Mouse (Mus musculus) neural tube, embryonic 11.5 days (tissue): ENCODE data around the gene Dcun1d1. TPM values are rescaled to one million over a fixed set of nuclear protein-coding genes. Genes with fewer than 3 reads are reported as not detected.
A peak's percentile ranks its signal among the peaks of the same experiment; 100 is the strongest.

Source experiments
- ATAC-seq: fragments of 200-750 bp; cut with Nextera tagmentation; 2 replicates; pipeline ENCODE4 v1.8.0; 2017; ENCODE audit warnings: moderate number of reproducible peaks, mild to moderate bottlenecking, moderate TSS enrichment, moderate library complexity; ENCODE audit not compliant: insufficient read depth, low FRiP score, low TSS enrichment
- DNase-seq: peaks from one replicate; pipeline ENCODE4 v3.0.0-alpha.2; 2015; ENCODE audit warnings: low spot score
- H3K27ac ChIP-seq: fragments of 300-500 bp; sonication (generic); 2 replicates; pipeline ENCODE4 v1.5.1; 2014; ENCODE audit warnings: low read depth, mild to moderate bottlenecking, low read length
- H3K27me3 ChIP-seq: fragments of 300-500 bp; sonication (generic); 2 replicates; pipeline ENCODE4 v1.6.1; 2014; ENCODE audit warnings: mild to moderate bottlenecking, low read length, mixed read lengths; ENCODE audit not compliant: control insufficient read depth, insufficient read depth
- H3K36me3 ChIP-seq: fragments of 300-500 bp; sonication (generic); 2 replicates; pipeline ENCODE4 v1.6.1; 2014; ENCODE audit warnings: mild to moderate bottlenecking, low read length, moderate library complexity, mixed read lengths; ENCODE audit not compliant: control insufficient read depth, insufficient read depth
- H3K4me1 ChIP-seq: fragments of 300-500 bp; sonication (generic); 2 replicates; pipeline ENCODE4 v1.6.1; 2014; ENCODE audit warnings: low read length, mixed read lengths; ENCODE audit not compliant: control insufficient read depth, insufficient read depth
- H3K4me2 ChIP-seq: fragments of 300-500 bp; sonication (generic); 2 replicates; pipeline ENCODE4 v1.6.1; 2014; ENCODE audit warnings: low read depth, mild to moderate bottlenecking, moderate library complexity
- H3K4me3 ChIP-seq: fragments of 300-500 bp; sonication (generic); 2 replicates; pipeline ENCODE4 v1.5.1; 2014; ENCODE audit warnings: low read depth, low read length
- H3K9ac ChIP-seq: fragments of 300-500 bp; sonication (generic); 2 replicates; pipeline ENCODE4 v1.6.1; 2014; ENCODE audit warnings: mild to moderate bottlenecking, low read length
- H3K9me3 ChIP-seq: fragments of 300-500 bp; sonication (generic); 2 replicates; pipeline ENCODE4 v1.6.1; 2016; ENCODE audit warnings: low read length; ENCODE audit not compliant: control insufficient read depth
- WGBS: fragments of 180-500 bp; shearing (Covaris S2); extraction: QIAGEN DNeasy Blood & Tissue Kit; methylation state at CpG from one replicate; pipeline ENCODE4 v1.1.7; 2014; 5-methylcytosine and 5-hydroxymethylcytosine counted together
- polyA plus RNA-seq: library from polyadenylated mRNA; unstranded; fragments of >200 nt; fragmentation: Nextera tagmentation; extraction: Ambion mirVana; gene quantifications from 2 replicates; pipeline ENCODE4 v1.2.1, GENCODE M21; 2014

The Dcun1d1 gene
- polyA plus RNA-seq, 1 experiment from 2014 or later: 92.3 TPM

DNA sequence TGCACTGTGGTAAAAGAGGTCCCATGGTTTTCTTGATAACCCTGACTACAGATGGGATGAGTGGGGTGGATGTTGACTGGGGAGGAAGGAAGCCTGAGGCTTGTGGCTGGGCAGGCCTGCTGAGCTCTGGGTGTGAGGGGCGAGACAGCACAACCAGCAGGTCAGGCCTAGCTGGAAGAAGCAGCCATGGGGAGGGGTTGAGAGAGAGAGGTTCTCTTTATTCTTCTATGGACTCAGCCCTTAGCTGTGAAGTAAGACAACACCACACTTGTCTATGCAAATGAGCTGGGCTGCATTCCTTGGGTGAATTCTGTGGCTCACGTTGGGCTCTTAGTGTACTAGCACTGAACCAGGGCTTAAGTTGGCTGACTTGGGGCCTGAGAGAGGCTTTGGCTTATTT lies 2.8 kb upstream of the Dcun1d1 start:
- DNase-seq (no peak), ATAC-seq (no peak)
- no peak overlapping the region for H3K4me2 ChIP-seq
- no peaks in the 10 kb centered on the region for H3K36me3 ChIP-seq
- WGBS: 33% methylated on average over 2 of the region's 2 CpGs
- no peak overlapping the region for H3K4me3 ChIP-seq
- no peak overlapping the region for H3K27ac ChIP-seq
- H3K9ac ChIP-seq: no peak overlapping the region
- H3K27me3 ChIP-seq: no peaks in the 10 kb centered on the region
- H3K9me3 ChIP-seq: no peaks in the 10 kb centered on the region
- no peaks in the 10 kb centered on the region for H3K4me1 ChIP-seq

DNA sequence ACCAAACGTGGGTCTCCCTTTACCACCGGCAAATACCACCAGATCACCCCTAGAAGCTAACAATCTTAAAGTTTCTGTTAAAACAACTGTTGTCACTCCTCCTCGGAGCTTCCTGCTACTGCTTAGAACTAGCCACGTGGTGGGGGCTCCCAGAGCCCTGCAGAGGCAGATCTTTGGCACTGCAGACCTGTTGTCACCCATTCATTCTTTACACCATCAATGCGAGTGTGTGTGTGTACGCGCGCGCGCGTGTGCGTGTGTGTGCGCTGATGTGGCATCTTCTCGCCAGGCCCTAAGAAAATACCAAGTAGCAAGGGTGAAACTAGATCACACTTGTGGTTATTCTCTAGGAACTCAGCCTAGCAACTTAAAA lies 3.9 kb downstream of the Dcun1d1 start:
- WGBS: 2% methylated on average over 14 of the region's 14 CpGs
- ATAC-seq (no peak), DNase-seq (peak; percentile 70)
- no peak overlapping the region for H3K27ac ChIP-seq
- peak overlapping the region; percentile 59 for H3K4me3 ChIP-seq
- peaks cover 10% of the 10 kb centered on the region; the same call in 1 of the 2 replicates for H3K4me1 ChIP-seq
- H3K9ac ChIP-seq: peak overlapping the region; percentile 86
- peak overlapping the region; percentile 89 for H3K4me2 ChIP-seq
- no peaks in the 10 kb centered on the region for H3K9me3 ChIP-seq
- no peaks in the 10 kb centered on the region for H3K36me3 ChIP-seq
- no peaks in the 10 kb centered on the region for H3K27me3 ChIP-seq

GRCm38 (mm10) chr3:35932735-35933404 lies 4.4 kb downstream of the Dcun1d1 start:
- H3K4me2 ChIP-seq: peak overlapping the region; percentile 89
- H3K27me3 ChIP-seq: no peaks in the 10 kb centered on the region
- H3K27ac ChIP-seq: peak overlapping the region; percentile 87
- H3K9ac ChIP-seq: peak overlapping the region; percentile 86
- peak; percentile 86 for DNase-seq
- WGBS: under 1% methylated on average over 53 of the region's 73 CpGs
- ATAC-seq: peak; percentile 93
- peaks cover 10% of the 10 kb centered on the region; the same call in 1 of the 2 replicates for H3K4me1 ChIP-seq
- peak overlapping the region; percentile 59 for H3K4me3 ChIP-seq
- H3K36me3 ChIP-seq: no peaks in the 10 kb centered on the region
- no peaks in the 10 kb centered on the region for H3K9me3 ChIP-seq

DNA sequence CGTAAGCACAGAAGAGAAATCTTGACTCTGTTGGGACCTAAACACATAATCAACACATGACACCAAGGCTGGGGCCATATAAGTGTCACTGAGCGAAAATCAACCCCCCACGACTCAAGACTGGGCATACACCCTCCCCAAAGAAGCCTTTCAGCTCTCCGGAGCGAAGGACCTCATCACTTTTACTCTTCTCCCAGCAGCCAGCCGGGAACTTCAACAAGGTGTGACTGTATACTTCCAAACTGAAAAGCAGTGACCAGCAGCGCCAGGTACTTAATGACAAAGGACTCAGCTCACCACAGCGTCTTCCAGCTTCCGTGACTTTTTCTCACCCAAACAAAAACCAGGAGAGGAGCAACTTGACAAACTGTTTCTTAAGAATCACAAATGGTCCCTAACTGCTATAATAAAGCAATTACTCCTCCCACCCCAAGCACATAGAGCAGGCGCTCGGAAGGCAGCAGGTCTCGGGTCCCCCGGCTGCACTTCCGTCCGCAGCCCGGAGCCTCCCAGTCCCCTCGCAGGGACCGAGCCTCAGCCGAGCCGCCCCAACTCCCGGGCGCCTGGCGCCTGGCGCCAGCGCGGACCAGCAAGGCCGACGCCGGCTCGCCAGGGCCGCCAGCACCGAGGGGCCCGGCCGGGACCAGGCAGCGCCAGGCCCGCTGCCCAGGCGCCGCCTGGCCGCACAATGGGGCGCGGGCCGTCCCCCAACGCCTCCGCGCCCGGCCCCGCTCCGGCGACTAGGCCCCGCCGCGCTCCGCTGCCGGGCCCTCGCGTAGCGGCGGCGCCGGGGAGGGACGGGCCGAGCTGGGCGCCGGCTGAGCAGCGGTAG lies 5.1 kb downstream of the Dcun1d1 start:
- under 1% methylated on average over 38 of the region's 65 CpGs for WGBS
- H3K27ac ChIP-seq: peak overlapping the region; percentile 87
- peak overlapping the region; percentile 59 for H3K4me3 ChIP-seq
- DNase-seq (peak; percentile 72), ATAC-seq (peak; percentile 77)
- H3K36me3 ChIP-seq: no peaks in the 10 kb centered on the region
- H3K9me3 ChIP-seq: no peaks in the 10 kb centered on the region
- H3K9ac ChIP-seq: peak overlapping the region; percentile 86
- no peaks in the 10 kb centered on the region for H3K27me3 ChIP-seq
- H3K4me2 ChIP-seq: peak overlapping the region; percentile 89
- H3K4me1 ChIP-seq: peaks cover 10% of the 10 kb centered on the region; the same call in 1 of the 2 replicates

GRCm38 (mm10) chr3:35931359-35931758 lies 5.9 kb downstream of the Dcun1d1 start:
- Histone ChIP-seq H3K9ac (peak overlapping the region; percentile 86; the same call in 1 of the 2 replicates), H3K4me3 (peak overlapping the region; percentile 59), H3K4me2 (peak overlapping the region; percentile 89), H3K27me3 (no peaks in the 10 kb centered on the region), H3K36me3 (no peaks in the 10 kb centered on the region), H3K9me3 (no peaks in the 10 kb centered on the region), H3K4me1 (peaks cover 10% of the 10 kb centered on the region; the same call in 1 of the 2 replicates), H3K27ac (no peak overlapping the region)
- WGBS: 33% methylated on average over 7 of the region's 7 CpGs
- DNase-seq (no peak), ATAC-seq (no peak)

DNA sequence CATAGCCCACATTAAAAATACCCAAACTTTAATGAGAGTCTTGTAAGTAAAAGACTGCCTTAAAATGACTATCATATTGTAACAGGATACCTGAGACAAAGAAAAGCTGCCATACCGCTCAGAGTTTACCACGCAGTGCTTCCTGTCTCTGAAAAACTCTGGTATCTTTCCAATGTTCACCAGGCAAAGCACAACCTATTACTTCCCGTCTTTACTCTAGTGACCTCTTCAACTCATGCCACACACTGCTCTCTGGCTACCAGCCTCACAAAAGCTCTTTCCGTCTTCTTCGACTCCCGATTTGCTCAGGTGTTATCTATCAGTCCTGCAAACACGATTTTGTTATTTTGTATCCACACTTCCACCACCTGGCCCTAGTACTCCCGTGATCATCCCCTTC lies 7.4 kb downstream of the Dcun1d1 start:
- H3K4me2 ChIP-seq: no peak overlapping the region

DNA sequence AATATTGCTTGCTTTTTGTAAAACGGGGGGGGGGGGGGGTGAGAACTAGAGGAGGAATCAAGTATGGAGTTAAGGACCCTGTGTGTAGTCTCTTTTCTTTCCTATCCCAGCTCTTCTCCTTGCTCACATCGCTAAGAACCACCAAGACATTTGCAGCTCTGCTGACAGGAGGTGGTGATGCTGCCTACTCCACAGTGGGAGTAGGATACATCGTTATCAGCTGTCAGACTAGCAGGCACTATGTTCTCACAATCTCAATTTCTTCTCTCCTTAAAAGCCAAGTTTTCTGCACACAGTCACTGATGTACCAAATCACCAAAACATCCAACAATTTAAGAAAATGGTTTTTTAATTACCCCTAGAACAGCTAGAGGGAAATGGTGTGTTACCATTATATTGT lies 7.8 kb downstream of the Dcun1d1 start:
- Histone ChIP-seq H3K9me3 (no peaks in the 10 kb centered on the region), H3K36me3 (no peaks in the 10 kb centered on the region), H3K4me3 (no peak overlapping the region), H3K4me2 (no peak overlapping the region), H3K27me3 (no peaks in the 10 kb centered on the region), H3K4me1 (peaks cover 10% of the 10 kb centered on the region; the same call in 1 of the 2 replicates), H3K27ac (no peak overlapping the region), H3K9ac (no peak overlapping the region)
- ATAC-seq (no peak), DNase-seq (no peak)
- 58% methylated on average over 3 of the region's 3 CpGs for WGBS

More for the DNA sequence above, 7.4 kb downstream of the Dcun1d1 start:
- no peak for DNase-seq
- no peaks in the 10 kb centered on the region for H3K9me3 ChIP-seq
- no peak for ATAC-seq
- no peak overlapping the region for H3K9ac ChIP-seq
- no peaks in the 10 kb centered on the region for H3K27me3 ChIP-seq
- H3K4me3 ChIP-seq: no peak overlapping the region
- no peak overlapping the region for H3K27ac ChIP-seq
- 71% methylated on average over 8 of the region's 8 CpGs for WGBS
- no peaks in the 10 kb centered on the region for H3K36me3 ChIP-seq
- H3K4me1 ChIP-seq: peaks cover 10% of the 10 kb centered on the region; the same call in 1 of the 2 replicates

- no peaks in the 10 kb centered on the region for H3K36me3 ChIP-seq
- H3K9ac ChIP-seq: no peak overlapping the region
- H3K27ac ChIP-seq: no peak overlapping the region
- H3K4me1 ChIP-seq: no peaks in the 10 kb centered on the region
- 76% methylated on average over 2 of the region's 2 CpGs for WGBS
- no peak overlapping the region for H3K4me3 ChIP-seq
- H3K27me3 ChIP-seq: no peaks in the 10 kb centered on the region
- no peak overlapping the region for H3K4me2 ChIP-seq
- ATAC-seq (no peak), DNase-seq (no peak)
- H3K9me3 ChIP-seq: no peaks in the 10 kb centered on the region
Measured at GRCm38 (mm10) chr3:35925852-35926251, 11.4 kb downstream of the Dcun1d1 start.
